Mouse (Mus musculus): ENCODE data around the gene Fgfr2. TPM values are rescaled to one million over a fixed set of nuclear protein-coding genes. Genes with fewer than 3 reads are reported as not detected.

Fgfr2 gene
- polyA plus RNA-seq, 1 experiment from 2014 or later: 104 TPM

GRCm38 (mm10) chr7:131546423-131546822 lies 1576.7 kb downstream of the Fgfr2 start:
- peaks cover 24% of the 10 kb centered on the region for H3K4me1 ChIP-seq
- H3K4me3 ChIP-seq (replicated peaks): no peak overlapping the region
- no peaks in the 10 kb centered on the region for H3K9me3 ChIP-seq
- no peak overlapping the region for H3K4me2 ChIP-seq
- no peak overlapping the region for H3K27ac ChIP-seq
- H3K36me3 ChIP-seq: no peaks in the 10 kb centered on the region
- no peak for ATAC-seq (ENCODE audit: insufficient read depth, low FRiP score, low read depth)
- H3K27me3 ChIP-seq (replicated peaks): peaks cover 94% of the 10 kb centered on the region
- H3K9ac ChIP-seq: no peak overlapping the region
- 10% methylated on average over 2 of the region's 2 CpGs for WGBS

GRCm38 (mm10) chr7:131545701-131546385 lies 1577.3 kb downstream of the Fgfr2 start:
- Histone ChIP-seq H3K4me3 (replicated peaks) (no peak overlapping the region), H3K9me3 (no peaks in the 10 kb centered on the region), H3K9ac (no peak overlapping the region), H3K4me1 (peaks cover 24% of the 10 kb centered on the region), H3K4me2 (no peak overlapping the region), H3K36me3 (no peaks in the 10 kb centered on the region), H3K27ac (no peak overlapping the region), H3K27me3 (replicated peaks) (peaks cover 94% of the 10 kb centered on the region)
- ATAC-seq (ENCODE audit: insufficient read depth, low FRiP score, low read depth): no peak
- WGBS: 3% methylated on average over 13 of the region's 13 CpGs

- Histone ChIP-seq H3K4me3 (replicated peaks) (no peak overlapping the region), H3K9me3 (no peaks in the 10 kb centered on the region), H3K27ac (no peak overlapping the region), H3K27me3 (replicated peaks) (peaks cover 93% of the 10 kb centered on the region), H3K36me3 (no peaks in the 10 kb centered on the region), H3K9ac (no peak overlapping the region), H3K4me2 (no peak overlapping the region), H3K4me1 (peaks cover 24% of the 10 kb centered on the region)
- 2% methylated on average over 5 of the region's 5 CpGs for WGBS
- ATAC-seq (ENCODE audit: insufficient read depth, low FRiP score, low read depth): no peak
Measured at GRCm38 (mm10) chr7:131544871-131545270, 1578.3 kb downstream of the Fgfr2 start.

GRCm38 (mm10) chr7:131543623-131544481 lies 1579.3 kb downstream of the Fgfr2 start:
- Histone ChIP-seq H3K9ac (no peak overlapping the region; the same call in 1 of the 2 replicates), H3K36me3 (no peaks in the 10 kb centered on the region), H3K27ac (no peak overlapping the region), H3K27me3 (replicated peaks) (peaks cover 94% of the 10 kb centered on the region), H3K9me3 (no peaks in the 10 kb centered on the region), H3K4me3 (replicated peaks) (peak overlapping the region; percentile 38), H3K4me1 (peaks cover 24% of the 10 kb centered on the region), H3K4me2 (peak overlapping the region; percentile 69)
- no peak for ATAC-seq (ENCODE audit: insufficient read depth, low FRiP score, low read depth)
- WGBS: under 1% methylated on average over 75 of the region's 75 CpGs

- H3K4me2 ChIP-seq: peak overlapping the region; percentile 69
- H3K27me3 ChIP-seq (replicated peaks): peaks cover 94% of the 10 kb centered on the region
- under 1% methylated on average over 71 of the region's 71 CpGs for WGBS
- peak overlapping the region; percentile 38 for H3K4me3 ChIP-seq (replicated peaks)
- no peak overlapping the region for H3K9ac ChIP-seq
- H3K36me3 ChIP-seq: no peaks in the 10 kb centered on the region
- 0 out of 2 replicates have a peak, but pooled peaks have one; percentile 18 for ATAC-seq (ENCODE audit: insufficient read depth, low FRiP score, low read depth)
- no peak overlapping the region for H3K27ac ChIP-seq
- no peaks in the 10 kb centered on the region for H3K9me3 ChIP-seq
- peaks cover 24% of the 10 kb centered on the region for H3K4me1 ChIP-seq
Measured at GRCm38 (mm10) chr7:131542872-131543622, 1580.1 kb downstream of the Fgfr2 start.

- Histone ChIP-seq H3K4me1 (peaks cover 24% of the 10 kb centered on the region), H3K4me2 (peak within 1 kb of the TSS; percentile 69), H3K27ac (no peak within 1 kb of the TSS), H3K9ac (no peak within 1 kb of the TSS), H3K4me3 (replicated peaks) (peak within 1 kb of the TSS; percentile 38), H3K36me3 (no peaks in the 10 kb centered on the region), H3K9me3 (no peaks in the 10 kb centered on the region), H3K27me3 (replicated peaks) (peaks cover 94% of the 10 kb centered on the region)
- ATAC-seq (ENCODE audit: insufficient read depth, low FRiP score, low read depth): no peak
- WGBS: 1% methylated on average over 65 of the region's 65 CpGs
Measured at GRCm38 (mm10) chr7:131542115-131542871, 1580.9 kb downstream of the Fgfr2 start, which contains the start of gene Hmx3. Gene Hmx3, plus strand, starts transcription at chr7:131542867.

GRCm38 (mm10) chr7:131541184-131542114 lies 1581.7 kb downstream of the Fgfr2 start:
- Histone ChIP-seq H3K27ac (no peak overlapping the region), H3K4me2 (peak overlapping the region; percentile 69), H3K36me3 (no peaks in the 10 kb centered on the region), H3K9me3 (no peaks in the 10 kb centered on the region), H3K9ac (no peak overlapping the region), H3K4me3 (replicated peaks) (peak overlapping the region; percentile 38), H3K4me1 (peaks cover 24% of the 10 kb centered on the region), H3K27me3 (replicated peaks) (peaks cover 88% of the 10 kb centered on the region)
- no peak for ATAC-seq (ENCODE audit: insufficient read depth, low FRiP score, low read depth)
- WGBS: 2% methylated on average over 41 of the region's 41 CpGs

- Histone ChIP-seq H3K27ac (no peak overlapping the region), H3K9me3 (no peaks in the 10 kb centered on the region), H3K36me3 (no peaks in the 10 kb centered on the region), H3K4me1 (peaks cover 24% of the 10 kb centered on the region), H3K9ac (no peak overlapping the region), H3K4me2 (no peak overlapping the region), H3K27me3 (replicated peaks) (peaks cover 75% of the 10 kb centered on the region), H3K4me3 (replicated peaks) (no peak overlapping the region)
- WGBS: under 1% methylated on average over 7 of the region's 7 CpGs
- peak; percentile 67; the same call in 1 of the 2 replicates for ATAC-seq (ENCODE audit: insufficient read depth, low FRiP score, low read depth)
Measured at GRCm38 (mm10) chr7:131539979-131540378, 1583.2 kb downstream of the Fgfr2 start.

- Histone ChIP-seq H3K9ac (no peak overlapping the region), H3K36me3 (no peaks in the 10 kb centered on the region), H3K27ac (no peak overlapping the region), H3K27me3 (replicated peaks) (no peaks in the 10 kb centered on the region), H3K9me3 (no peaks in the 10 kb centered on the region), H3K4me1 (no peaks in the 10 kb centered on the region), H3K4me3 (replicated peaks) (no peak overlapping the region), H3K4me2 (no peak overlapping the region)
- WGBS: 57% methylated on average over 2 of the region's 2 CpGs
- no peak for ATAC-seq (ENCODE audit: insufficient read depth, low FRiP score, low read depth)
Measured at GRCm38 (mm10) chr7:131503739-131504138, 1619.4 kb downstream of the Fgfr2 start.

GRCm38 (mm10) chr7:131478403-131478802 lies 1644.7 kb downstream of the Fgfr2 start:
- no peaks in the 10 kb centered on the region for H3K27me3 ChIP-seq (replicated peaks)
- H3K36me3 ChIP-seq: no peaks in the 10 kb centered on the region
- no peak overlapping the region for H3K4me3 ChIP-seq (replicated peaks)
- H3K9ac ChIP-seq: no peak overlapping the region
- no peak overlapping the region for H3K27ac ChIP-seq
- WGBS: 92% methylated on average over 5 of the region's 5 CpGs
- no peaks in the 10 kb centered on the region for H3K9me3 ChIP-seq
- ATAC-seq (ENCODE audit: insufficient read depth, low FRiP score, low read depth): no peak
- H3K4me1 ChIP-seq: no peaks in the 10 kb centered on the region
- H3K4me2 ChIP-seq: no peak overlapping the region
